Mouse (Mus musculus): Measurements from ENCODE around the gene Nat14.

GRCm38 (mm10) chr7:4933103-4933502 is 11.3 kb downstream of the Nat14 start:
- no peak for TF ChIP-seq CTCF (IDR thresholded peaks at IDR 0.05)
- no peak for TF ChIP-seq EP300 (IDR thresholded peaks at IDR 0.05; ENCODE audit: insufficient read depth, low read depth, low read length)
- TF ChIP-seq POLR2A (IDR thresholded peaks at IDR 0.05; ENCODE audit: insufficient read depth, low read depth, low read length) = no peak

All from heart, adult 2 months (tissue).